Comparison of ENCODE assay signal across 16 mouse cellular contexts in the genomic region with DNA sequence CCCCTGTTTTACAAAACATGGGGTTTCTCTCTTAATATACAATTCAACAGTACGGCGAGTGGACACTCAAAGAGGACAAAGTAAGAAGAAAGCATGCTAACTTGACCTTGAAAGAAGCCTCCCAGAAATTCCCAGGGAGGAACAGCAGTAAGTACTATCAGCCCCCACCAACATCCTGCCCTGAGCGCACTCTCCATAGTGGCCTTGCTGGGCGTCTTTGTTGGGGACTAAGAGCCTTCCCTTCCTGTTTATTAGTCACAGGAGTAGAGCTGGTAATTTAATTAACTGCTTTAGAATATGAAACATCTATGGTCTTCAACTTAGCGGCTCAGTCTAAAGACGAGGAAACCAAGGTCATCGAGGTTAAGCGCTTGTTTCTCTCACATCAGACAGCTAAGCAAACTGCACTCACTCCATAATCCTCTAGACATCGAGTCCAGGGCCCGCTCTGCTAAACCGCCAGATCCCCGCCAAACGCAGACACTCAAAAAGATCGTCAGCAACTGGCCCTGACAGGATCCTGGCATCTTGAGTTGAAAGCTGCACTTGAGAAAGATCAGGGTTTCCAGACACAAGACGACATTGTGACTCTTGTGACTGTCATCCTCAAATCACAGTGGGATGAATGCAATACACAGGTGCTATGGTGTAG. TPM values are rescaled to one million over a fixed set of nuclear protein-coding genes. Genes with fewer than 3 reads are reported as not detected.
DNase-seq lines count a peak whose midpoint lies in the region; ATAC-seq and TF ChIP-seq lines count a peak whose summit lies in the region.
"Had no signal": no experiment of that assay in that cellular context is flagged by ENCODE, and none has a peak within 500 bp of the region (broad histone marks: within the 10 kb centered on the region; RNA-seq: fewer than 3 reads in every experiment).

No protein-coding gene starts in this region.

- intact Hi-C loops in heart, postnatal 25 days (cut with DNase I): loop anchor here (5.0 kb wide), 1 partner anchor 52 kb away; no protein-coding TSS in a partner anchor

- no peak for TF ChIP-seq POLR2A in brain, embryonic 14.5 days (IDR thresholded peaks at IDR 0.05; ENCODE audit: borderline replicate concordance, extremely low read depth, insufficient read depth, insufficient read length, poor library complexity, severe bottlenecking)

- no peaks in the 10 kb centered on the region for H3K9me3 ChIP-seq in E14TG2a.4 (ENCODE audit: low read length)
- H3K9me3 ChIP-seq in intestine, postnatal 0 days (ENCODE audit: control insufficient read depth): no peaks in the 10 kb centered on the region
- H3K9me3 ChIP-seq: liver, embryonic 13.5 days; midbrain, embryonic 15.5 days; neural tube, embryonic 13.5 days had no signal

- peak; percentile 77 for DNase-seq in heart, adult 8-10 months (ENCODE audit: low spot score)
- DNase-seq in heart, postnatal 25 days (ENCODE audit: low spot score): no peak
- peak; percentile 47 for DNase-seq in brain, embryonic 14.5 days (ENCODE audit: low read depth)
- DNase-seq in left cerebral cortex, adult 11 months (ENCODE audit: low spot score): no peak
- no peak for DNase-seq in right cerebral cortex, postnatal 4 days
- DNase-seq: adrenal gland, postnatal 25 days; cerebellum, adult 11 months; gastrocnemius, postnatal 36 days; liver, embryonic 13.5 days; right cerebral cortex, adult 18-20 months had no signal

- WGBS in intestine, postnatal 0 days: 57% methylated on average over 15 of the region's 15 CpGs

- peak overlapping the region; percentile 45; the same call in 1 of the 2 replicates for H3K4me3 ChIP-seq in E14TG2a.4 (replicated peaks; ENCODE audit: low read length)
- H3K4me3 ChIP-seq in intestine, postnatal 0 days (ENCODE audit: low read depth, low read length): no peak overlapping the region
- H3K4me3 ChIP-seq: liver, embryonic 13.5 days; midbrain, embryonic 15.5 days; neural tube, embryonic 13.5 days had no signal

- peaks cover 30% of the 10 kb centered on the region for H3K27me3 ChIP-seq in E14TG2a.4 (ENCODE audit: insufficient read depth, low read length)
- H3K27me3 ChIP-seq in intestine, postnatal 0 days (replicated peaks; ENCODE audit: control insufficient read depth, insufficient read depth, low read length): no peaks in the 10 kb centered on the region
- H3K27me3 ChIP-seq: liver, embryonic 13.5 days; midbrain, embryonic 15.5 days; neural tube, embryonic 13.5 days had no signal

- H3K4me1 ChIP-seq in E14TG2a.4 (replicated peaks; ENCODE audit: low read depth, low read length): peaks cover 14% of the 10 kb centered on the region
- 0 out of 2 replicates have a peak, but pooled peaks cover 4% of the 10 kb centered on the region for H3K4me1 ChIP-seq in intestine, postnatal 0 days (replicated peaks; ENCODE audit: control insufficient read depth, insufficient read depth, low read length)

- H3K4me2 ChIP-seq in intestine, postnatal 0 days (replicated peaks; ENCODE audit: low read depth): no peak overlapping the region
- H3K4me2 ChIP-seq: liver, embryonic 13.5 days; midbrain, embryonic 15.5 days; neural tube, embryonic 13.5 days had no signal

- no peak for ATAC-seq in intestine, postnatal 0 days
- no peak for ATAC-seq in inflammation-experienced regulatory T-cells, adult 6 months
- ATAC-seq: forebrain, embryonic 16.5 days; midbrain, embryonic 15.5 days had no signal

- no peaks in the 10 kb centered on the region for H3K36me3 ChIP-seq in E14TG2a.4 (ENCODE audit: insufficient read depth, low read length)
- no peaks in the 10 kb centered on the region for H3K36me3 ChIP-seq in intestine, postnatal 0 days (ENCODE audit: control insufficient read depth, insufficient read depth)
- H3K36me3 ChIP-seq: liver, embryonic 13.5 days; midbrain, embryonic 15.5 days; neural tube, embryonic 13.5 days had no signal

- H3K27ac ChIP-seq in intestine, postnatal 0 days (ENCODE audit: low read depth, low read length): 0 out of 2 replicates have a peak overlapping the region, but pooled peaks have one; percentile 15
- H3K27ac ChIP-seq: liver, embryonic 13.5 days; midbrain, embryonic 15.5 days; neural tube, embryonic 13.5 days had no signal

- TF ChIP-seq CTCF in E14TG2a.4 (conservative IDR thresholded peaks at IDR 0.05; ENCODE audit: low read length): no peak
- TF ChIP-seq CTCF in brain, embryonic 14.5 days (IDR thresholded peaks at IDR 0.05; ENCODE audit: borderline replicate concordance, extremely low read depth, insufficient read depth, insufficient read length): no peak
- no peak for TF ChIP-seq CTCF in intestine, postnatal 0 days (IDR thresholded peaks at IDR 0.05; ENCODE audit: low read depth)

- H3K9ac ChIP-seq in intestine, postnatal 0 days (ENCODE audit: low read depth, low read length): no peak overlapping the region
- H3K9ac ChIP-seq: liver, embryonic 13.5 days; midbrain, embryonic 15.5 days; neural tube, embryonic 13.5 days had no signal

RNA-seq across cellular contexts. Expression of a gene that starts 50.3 kb away (rescaled TPM):
- 100 to 1,000 TPM; 450 to 472 (median 462) TPM for total RNA-seq in heart, adult 8-10 months (2022)
- total RNA-seq in heart, postnatal 25 days (2021): 100 to 1,000 TPM; 417 to 451 TPM
- 19.3 and 40.7 TPM in 2 replicates for polyA plus RNA-seq in brain, embryonic 14.5 days (2012; rRNA removed)
- polyA plus RNA-seq in intestine, postnatal 0 days (2015; fragmentation: Nextera tagmentation; extraction: Ambion mirVana): 24.4 and 28.7 TPM in 2 replicates
- polyA plus RNA-seq in inflammation-experienced regulatory T-cells, adult 6 months (2017; shearing (Covaris generic)): 100 to 1,000 TPM; 240 to 284 (median 264) TPM

Comparison
In these comparisons a context has a peak if more than half of its experiments do, and no peak if none do; other contexts are left out.
1. DNase-seq: peak in heart, adult 8-10 months (single experiment) and brain, embryonic 14.5 days (single experiment); none in heart, postnatal 25 days (single experiment), left cerebral cortex, adult 11 months (single experiment) and right cerebral cortex, postnatal 4 days (single experiment).